Mouse (Mus musculus) heart, postnatal 0 days (tissue): ENCODE data around the gene Nup93.

ENCODE experiments used
- CTCF ChIP-seq: IDR thresholded peaks from 2 replicates; pipeline ENCODE4 v1.5.1; 2016; ENCODE audit warnings: antibody characterized with exemption, control low read depth, low read depth
- EP300 ChIP-seq: IDR thresholded peaks from 2 replicates; pipeline ENCODE4 v1.6.1; 2016; ENCODE audit warnings: antibody characterized with exemption, low read depth

DNA sequence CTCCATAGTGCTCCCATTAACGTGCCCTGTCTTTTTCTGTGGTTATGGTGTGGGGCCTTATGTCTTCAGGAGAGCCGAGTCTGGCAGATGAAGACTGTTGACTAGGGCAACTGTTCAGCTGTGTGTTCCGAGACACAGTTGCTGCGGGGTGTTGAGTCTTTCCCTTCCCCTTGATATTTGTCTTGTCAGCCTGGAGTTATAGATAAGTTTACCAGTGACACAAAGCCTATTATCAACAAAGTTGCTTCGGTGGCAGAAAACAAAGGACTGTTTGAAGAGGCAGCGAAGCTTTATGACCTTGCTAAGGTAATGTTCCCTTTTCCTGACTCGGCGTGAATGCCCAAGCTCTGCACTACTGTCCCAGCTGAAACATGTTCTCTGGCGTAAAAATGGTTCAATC lies 93.3 kb downstream of the Nup93 start:
- no peak for TF ChIP-seq EP300
- no peak for TF ChIP-seq CTCF
